Mouse (Mus musculus): Measurements from ENCODE around the gene Hck.

The Hck gene

GRCm38 (mm10) chr2:153153033-153153450, 44.8 kb downstream of the Hck start:
- no peak for DNase-seq

GRCm38 (mm10) chr2:153157270-153157669, 49.0 kb downstream of the Hck start:
- DNase-seq: peak; percentile 50

GRCm38 (mm10) chr2:153160133-153160532, 51.9 kb downstream of the Hck start:
- no peak for DNase-seq

GRCm38 (mm10) chr2:153160844-153161683, 52.8 kb downstream of the Hck start, which contains the start of gene Tm9sf4:
Gene Tm9sf4 (plus strand): TSS chr2:153161303.
- DNase-seq: peak; percentile 99

- DNase-seq: no peak
Measured at GRCm38 (mm10) chr2:153161684-153162080, 53.4 kb downstream of the Hck start.

- peak; percentile 61 for DNase-seq
Measured at GRCm38 (mm10) chr2:153167136-153167535, 58.9 kb downstream of the Hck start.

- DNase-seq: peak; percentile 88
Measured at GRCm38 (mm10) chr2:153168134-153168820, 60.0 kb downstream of the Hck start.

GRCm38 (mm10) chr2:153170490-153171224, 62.4 kb downstream of the Hck start:
- DNase-seq: peak; percentile 86

- DNase-seq: peak; percentile 73
Measured at GRCm38 (mm10) chr2:153171966-153172365, 63.7 kb downstream of the Hck start.

GRCm38 (mm10) chr2:153175995-153176570, 67.8 kb downstream of the Hck start:
- DNase-seq: no peak

- no peak for DNase-seq
Measured at GRCm38 (mm10) chr2:153177188-153177587, 68.9 kb downstream of the Hck start.

- DNase-seq: no peak
Measured at GRCm38 (mm10) chr2:153179126-153179860, 71.0 kb downstream of the Hck start.

GRCm38 (mm10) chr2:153179961-153180360, 71.7 kb downstream of the Hck start:
- DNase-seq: no peak

GRCm38 (mm10) chr2:153186176-153186591, 77.9 kb downstream of the Hck start:
- DNase-seq: peak; percentile 89

GRCm38 (mm10) chr2:153187848-153188247, 79.6 kb downstream of the Hck start:
- no peak for DNase-seq

- no peak for DNase-seq
Measured at GRCm38 (mm10) chr2:153191242-153191641, 83.0 kb downstream of the Hck start.

- DNase-seq: no peak
Measured at GRCm38 (mm10) chr2:153194255-153194654, 86.0 kb downstream of the Hck start.

- peak; percentile 95 for DNase-seq
Measured at GRCm38 (mm10) chr2:153198485-153198884, 90.2 kb downstream of the Hck start.

GRCm38 (mm10) chr2:153199114-153199513, 90.8 kb downstream of the Hck start:
- DNase-seq: peak; percentile 92
